Mouse (Mus musculus): ENCODE measurements around the gene Tagln.

GRCm38 (mm10) chr9:45905196-45905595, 30.7 kb downstream of the Tagln start:
- TF ChIP-seq POLR2A (IDR thresholded peaks at IDR 0.05; ENCODE audit: borderline replicate concordance, extremely low read depth, insufficient read depth, insufficient read length, poor library complexity, severe bottlenecking) (no peak), CTCF (IDR thresholded peaks at IDR 0.05; ENCODE audit: borderline replicate concordance, extremely low read depth, insufficient read depth, insufficient read length) (no peak)

All from brain, embryonic 14.5 days (tissue).